Mouse (Mus musculus) thymus, postnatal 14 days (tissue): ENCODE measurements around the gene Itpkc.

Source experiments
- DNase-seq: peaks from one replicate; pipeline ENCODE4 v3.0.0; 2021

Itpkc gene

DNA sequence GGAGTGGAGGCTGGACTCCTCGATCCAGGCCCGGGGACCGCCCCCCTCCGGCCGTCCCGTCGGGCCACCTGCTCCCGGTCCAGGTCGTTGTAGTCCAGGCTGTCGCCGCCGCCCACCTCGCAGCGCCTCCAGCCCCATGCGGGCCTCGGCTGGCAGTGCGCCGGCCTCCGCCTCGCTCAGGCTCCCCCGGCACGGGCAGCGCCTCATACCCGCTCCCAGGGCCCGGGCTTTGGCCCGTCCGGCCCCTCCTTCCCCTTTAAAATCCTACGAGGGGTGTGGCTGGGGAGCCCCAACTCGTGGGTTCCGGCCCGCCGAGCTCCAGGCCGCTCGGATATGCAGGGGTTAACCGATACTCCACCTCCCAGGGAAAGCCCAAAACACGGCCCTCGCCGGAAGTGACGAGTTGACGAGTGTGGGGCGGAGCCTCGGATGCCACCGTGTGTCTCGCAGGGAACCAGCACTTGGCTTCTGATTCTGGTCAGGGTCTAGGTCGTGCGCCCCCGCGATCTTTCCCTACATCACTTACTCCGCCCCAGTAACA, at the start of gene Itpkc:
TSS of gene Itpkc (minus strand) at position 381 of the 541 bp plus-strand sequence.
- DNase-seq: peak; percentile 92

DNA sequence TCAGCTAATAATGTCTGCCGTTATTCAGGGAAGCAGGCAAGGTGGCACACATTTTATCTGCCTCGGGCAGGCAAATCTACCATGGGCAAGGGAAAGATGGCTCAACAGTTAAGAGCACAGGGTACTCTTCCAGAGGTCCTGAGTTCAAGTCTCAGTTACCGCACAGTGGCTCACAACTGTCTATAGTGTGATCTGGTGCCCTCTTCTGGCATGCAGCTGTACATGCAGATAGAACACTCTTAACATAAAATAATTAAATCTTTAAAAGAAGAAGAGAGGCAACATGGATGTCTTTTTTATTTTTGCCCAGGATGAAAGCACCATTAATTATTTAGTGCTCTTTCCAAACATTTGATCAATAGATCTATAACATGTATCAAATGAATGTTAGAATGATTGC, 48.7 kb upstream of the Itpkc start:
- peak; percentile 23 for DNase-seq

DNA sequence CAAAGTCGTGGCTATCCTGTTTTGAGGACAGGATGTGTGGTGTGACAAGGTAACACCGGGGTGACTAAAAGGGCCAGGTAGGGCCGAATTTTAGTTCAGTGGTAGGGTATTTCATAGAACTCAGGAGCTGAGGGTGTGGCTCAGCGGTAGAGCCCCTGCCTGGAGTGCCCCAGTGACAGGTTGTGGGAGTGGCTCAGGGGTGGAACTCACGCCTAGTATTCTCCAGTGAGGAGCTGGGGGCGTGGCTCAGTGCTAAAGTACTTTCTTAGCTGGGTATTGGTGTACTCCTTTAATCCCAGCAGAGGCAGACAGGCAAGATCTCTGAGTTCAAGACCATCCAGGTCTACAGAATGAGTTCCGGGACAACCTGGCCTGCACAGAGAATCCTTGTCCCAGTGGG, 47.6 kb upstream of the Itpkc start:
- DNase-seq: no peak

DNA sequence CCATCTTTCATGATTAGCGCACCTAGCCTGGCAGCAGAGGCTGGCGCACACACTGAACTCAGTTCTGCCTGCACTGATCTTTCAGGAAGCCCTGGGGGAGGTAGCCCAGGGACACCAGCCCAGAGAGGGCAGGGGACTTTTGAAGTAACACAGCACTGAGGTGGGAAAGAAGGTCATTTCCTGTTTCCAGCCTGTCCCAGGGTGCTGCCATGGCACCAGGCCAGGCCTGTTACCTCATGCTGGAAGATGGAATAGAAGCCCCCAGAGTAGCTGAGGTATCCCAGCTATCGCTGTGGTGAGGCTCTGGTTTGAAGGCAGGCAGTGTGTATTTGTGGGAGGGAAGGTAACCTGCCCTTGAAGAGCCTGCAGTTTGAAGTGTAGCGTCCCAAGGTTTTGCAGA, 46.5 kb upstream of the Itpkc start:
- no peak for DNase-seq

DNA sequence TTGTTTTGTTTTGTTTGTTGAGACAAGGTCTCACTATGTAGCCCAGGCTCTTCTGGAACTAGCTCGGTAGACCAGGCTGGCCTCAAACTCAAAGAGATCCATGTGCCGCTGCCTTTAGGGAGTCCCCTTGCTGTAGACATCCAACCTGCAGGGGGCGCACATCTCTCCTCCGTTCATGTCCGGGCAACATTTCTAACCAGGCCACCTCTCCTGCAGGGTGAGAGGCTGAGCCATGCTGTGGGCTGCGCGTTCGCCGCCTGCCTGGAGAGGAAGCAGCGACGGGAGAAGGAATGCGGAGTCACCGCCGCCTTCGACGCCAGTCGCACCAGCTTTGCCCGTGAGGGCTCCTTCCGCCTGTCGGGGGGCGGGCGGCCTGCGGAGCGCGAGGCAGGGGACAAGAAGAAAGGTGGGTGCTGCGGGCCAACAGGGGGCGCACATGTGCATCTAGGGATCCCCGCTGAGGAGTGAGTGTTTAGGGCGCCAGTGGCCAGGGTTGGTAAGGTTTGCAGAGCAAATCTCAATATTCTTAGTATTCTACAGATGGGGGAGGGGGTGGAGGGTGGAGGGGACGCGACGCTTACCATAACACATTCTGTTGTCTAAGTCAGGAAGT, 45.4 kb upstream of the Itpkc start:
- DNase-seq: peak; percentile 47

DNA sequence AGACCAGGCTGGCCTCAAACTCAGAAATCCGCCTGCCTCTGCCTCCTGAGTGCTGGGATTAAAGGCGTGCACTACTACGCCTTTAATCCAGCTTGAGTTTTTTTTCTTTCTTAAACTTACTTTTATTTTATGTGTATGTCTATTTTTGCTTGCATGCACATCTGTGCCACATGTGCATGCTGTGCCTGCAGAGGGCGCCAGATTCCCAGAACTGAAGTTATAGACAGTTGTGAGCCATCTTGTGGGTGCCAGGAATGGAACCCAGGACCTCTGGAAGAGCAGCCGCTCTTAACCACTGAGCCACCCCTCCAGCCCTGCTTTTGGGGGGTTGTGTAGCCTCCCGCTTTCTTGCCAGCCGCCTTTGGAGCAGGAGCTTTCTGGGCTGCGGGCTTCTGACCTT, 43.0 kb upstream of the Itpkc start:
- DNase-seq: no peak

DNA sequence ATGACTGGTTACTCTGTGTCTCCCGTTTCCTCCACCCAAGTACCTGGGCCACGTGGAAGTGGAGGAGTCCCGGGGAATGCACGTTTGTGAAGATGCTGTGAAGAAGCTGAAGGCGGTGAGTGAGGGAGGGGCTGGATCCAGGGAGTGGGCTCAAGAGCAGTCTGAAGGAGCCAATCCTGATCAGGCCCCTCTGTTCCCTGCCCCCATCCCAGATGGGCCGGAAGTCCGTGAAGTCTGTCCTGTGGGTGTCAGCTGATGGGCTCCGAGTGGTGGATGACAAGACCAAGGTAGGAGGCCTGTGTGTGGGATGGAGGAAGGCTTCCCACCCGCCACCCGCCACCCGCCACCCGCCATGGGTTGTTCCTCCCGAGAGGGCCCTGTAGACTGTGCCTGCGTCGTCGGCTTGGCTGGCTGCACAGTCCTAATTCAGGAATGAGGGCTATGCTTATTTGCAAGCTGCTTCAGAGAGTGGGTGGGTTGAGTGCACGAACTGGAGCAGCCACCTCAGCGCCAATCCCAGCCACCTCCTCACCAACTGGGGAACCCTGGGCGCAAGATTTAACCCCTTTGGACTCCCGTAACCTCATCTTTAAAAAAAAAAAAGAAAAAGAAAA, 38.2 kb upstream of the Itpkc start:
- DNase-seq: no peak

DNA sequence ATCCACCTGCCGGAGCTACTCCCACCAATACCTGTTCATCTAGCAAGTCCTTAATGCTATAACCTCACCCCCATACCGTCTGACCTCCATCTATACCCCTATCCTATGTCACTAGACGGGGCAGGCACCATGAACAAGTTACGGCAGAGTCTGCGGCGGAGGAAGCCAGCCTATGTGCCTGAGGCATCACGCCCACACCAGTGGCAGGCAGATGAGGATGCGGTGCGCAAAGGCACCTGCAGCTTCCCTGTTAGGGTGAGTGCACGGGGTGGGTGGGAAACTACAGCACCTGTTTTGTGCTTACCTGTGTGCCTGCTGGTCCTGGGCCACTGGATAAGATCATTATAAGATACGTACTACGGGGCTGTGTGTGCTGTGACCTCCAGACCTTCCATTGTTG, 36.3 kb upstream of the Itpkc start:
- no peak for DNase-seq

DNA sequence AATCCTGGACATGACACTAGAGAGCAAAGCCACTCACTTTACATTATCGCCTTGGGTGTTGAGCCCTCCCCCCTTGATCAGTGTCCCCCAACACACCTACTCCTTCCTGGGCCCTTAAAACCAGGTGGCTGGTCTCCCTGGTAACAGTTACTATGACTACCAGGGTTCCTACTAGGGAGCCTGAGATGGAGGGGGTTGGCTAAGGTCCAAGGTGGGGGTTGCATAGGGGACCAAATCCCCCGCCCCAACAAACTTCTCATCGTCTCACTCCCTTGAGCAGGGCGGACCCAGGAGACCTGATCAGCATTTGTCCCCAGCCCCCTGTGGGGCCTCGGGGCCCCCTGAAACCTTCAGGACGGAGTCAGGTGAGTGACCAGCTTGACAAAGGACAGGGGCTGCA, 33.4 kb upstream of the Itpkc start:
- DNase-seq: no peak

DNA sequence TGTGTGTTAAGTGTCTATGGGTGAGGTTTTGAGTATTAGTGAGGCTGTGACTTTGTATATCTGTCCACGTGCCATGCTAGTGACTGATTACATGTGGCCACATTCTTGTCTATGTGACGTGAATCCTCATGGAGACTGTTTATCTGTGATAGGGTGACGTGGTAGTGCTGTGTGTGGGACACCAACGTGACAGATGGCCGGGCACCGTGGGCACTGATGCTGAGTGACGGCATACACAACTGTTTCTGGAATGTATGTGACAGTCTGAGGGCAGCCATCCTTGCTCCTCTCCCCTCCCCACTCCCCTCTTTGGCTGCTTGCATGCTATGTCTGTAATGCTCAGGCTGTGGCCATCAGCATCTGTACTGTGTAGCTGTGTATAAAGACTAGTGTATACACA, 32.4 kb upstream of the Itpkc start:
- DNase-seq: no peak

DNA sequence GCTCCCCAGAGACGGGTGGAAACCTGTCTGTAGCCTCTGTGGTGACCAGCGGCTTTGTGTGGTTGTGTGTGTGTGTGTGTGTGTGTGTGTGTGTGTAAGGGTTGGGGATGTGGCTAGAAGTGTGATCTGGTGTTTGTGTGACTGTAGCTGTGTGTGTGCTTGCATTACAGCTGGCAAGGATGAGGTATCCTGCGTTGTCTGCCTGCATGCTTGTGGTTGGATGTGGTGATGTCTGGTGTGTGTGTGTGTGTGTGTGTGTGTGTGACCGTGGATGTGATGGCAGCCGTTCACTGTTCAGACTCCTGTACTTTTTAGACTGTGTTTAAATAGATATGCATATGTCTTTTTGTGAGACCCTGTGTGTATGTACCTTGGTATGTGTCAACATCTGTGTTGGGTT, 31.3 kb upstream of the Itpkc start:
- no peak for DNase-seq

DNA sequence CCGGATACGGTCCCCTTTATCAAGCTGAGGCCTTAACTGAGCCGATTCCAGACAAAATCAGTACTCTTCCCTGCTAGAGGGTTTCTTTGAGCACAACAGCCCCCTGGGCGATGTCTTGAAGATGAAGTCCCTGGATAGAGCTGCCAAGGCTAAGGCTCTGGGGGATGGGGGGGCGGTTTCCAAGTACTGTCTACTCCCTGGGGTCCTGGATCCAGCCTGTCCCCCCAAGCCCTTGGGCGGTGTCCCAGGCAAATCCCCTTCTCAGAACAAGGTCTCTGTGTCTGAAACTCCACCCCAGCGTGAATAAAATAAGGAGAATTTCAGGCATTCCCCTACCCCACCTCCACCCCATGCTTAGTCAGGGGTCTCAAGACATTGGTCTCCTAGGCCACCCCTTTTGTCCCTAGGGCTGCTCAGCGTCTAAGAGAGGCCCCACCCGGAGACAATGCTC, 30.8 kb upstream of the Itpkc start:
- peak; percentile 30 for DNase-seq

DNA sequence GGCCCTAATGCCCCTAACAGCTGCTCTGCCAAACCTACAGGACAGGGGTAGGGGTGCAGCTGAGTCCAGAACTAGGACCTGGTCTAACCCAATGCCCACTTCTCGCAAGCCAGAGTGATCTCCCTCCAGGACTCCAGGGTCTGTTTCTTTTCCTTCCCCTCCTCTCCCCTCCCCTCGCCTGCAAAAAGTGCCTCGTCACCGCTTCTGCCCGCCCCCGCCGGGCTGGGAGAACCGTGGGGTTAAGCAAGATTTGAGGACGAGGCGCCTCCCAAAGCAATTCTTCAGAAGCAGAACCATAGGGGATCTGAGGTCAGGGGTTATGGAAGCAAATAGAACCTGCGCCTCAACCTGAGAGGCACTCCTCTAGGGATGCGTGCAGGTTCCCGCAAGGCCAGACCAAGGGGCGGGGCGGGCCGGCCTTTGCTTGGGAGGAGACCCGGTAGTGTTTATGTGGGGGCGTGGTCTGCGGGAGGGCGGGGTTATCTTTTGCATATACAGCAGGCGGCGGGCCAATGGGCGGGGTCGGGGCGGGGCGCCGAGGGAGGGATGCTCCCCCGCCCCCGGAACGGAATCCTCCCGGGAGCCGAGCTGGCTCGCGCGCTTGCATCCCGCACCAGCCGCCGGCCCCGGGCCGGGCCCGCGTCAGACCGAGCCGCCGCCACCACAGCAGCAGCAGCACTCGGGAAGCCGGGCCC, 29.9 kb upstream of the Itpkc start, which contains the start of gene Numbl:
TSS of gene Numbl (plus strand) at position 229 of the 695 bp plus-strand sequence.
- peak; percentile 95 for DNase-seq

DNA sequence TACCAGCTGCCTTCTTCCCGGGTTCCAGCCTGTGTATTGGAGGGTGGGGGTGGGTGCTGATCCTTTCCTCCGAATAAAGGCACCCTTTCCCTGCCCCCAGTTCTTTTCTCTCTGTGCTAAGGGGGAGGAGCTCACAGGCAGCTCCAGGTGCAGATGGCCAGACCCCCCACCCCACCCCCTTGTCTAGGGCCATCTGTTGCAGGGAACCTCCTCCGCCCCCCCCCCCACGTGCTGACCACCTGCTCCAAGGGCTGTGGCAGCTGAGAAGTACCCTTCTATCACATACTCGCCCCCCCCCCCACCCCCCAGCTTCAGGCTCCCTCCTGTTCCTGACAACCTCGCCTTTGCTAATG, 29.4 kb upstream of the Itpkc start:
- no peak for DNase-seq

DNA sequence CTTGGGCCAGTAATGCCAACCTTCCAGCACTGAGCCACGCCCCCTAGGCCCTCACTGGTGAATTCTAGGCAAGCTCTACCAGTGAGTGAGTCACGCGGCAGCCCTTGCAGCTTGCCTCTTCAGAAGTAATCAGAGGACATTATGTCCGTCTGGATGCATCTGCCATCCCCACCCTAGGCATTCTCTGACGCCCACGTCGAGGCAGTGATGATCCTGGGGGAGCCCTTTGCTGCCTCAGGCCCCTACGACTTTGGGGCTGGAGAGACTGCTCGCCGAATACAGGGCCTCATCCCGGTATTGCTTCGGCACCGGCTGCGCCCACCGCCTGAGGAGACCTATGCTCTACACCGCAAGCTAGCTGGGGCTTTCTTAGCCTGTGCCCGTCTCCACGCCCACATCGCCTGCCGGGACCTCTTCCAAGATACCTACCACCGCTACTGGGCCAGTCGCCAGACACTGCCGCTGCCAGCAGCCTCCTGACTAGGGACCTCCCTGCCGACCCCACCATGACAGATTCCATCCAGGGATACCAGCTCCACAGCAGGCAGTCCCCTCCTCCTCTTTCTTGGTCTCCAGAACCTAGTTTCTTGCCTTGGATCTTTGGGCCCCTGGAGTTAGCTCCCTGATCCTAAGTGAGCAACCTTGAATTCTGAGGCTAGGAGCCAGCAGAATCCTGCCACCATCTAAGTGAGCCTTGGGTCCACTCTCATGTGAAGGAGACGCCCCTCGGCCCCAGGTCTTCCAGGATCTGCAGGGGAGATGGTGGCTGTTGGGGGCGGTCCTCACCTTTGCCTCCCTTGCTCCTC, 28.8 kb upstream of the Itpkc start:
- DNase-seq: no peak

DNA sequence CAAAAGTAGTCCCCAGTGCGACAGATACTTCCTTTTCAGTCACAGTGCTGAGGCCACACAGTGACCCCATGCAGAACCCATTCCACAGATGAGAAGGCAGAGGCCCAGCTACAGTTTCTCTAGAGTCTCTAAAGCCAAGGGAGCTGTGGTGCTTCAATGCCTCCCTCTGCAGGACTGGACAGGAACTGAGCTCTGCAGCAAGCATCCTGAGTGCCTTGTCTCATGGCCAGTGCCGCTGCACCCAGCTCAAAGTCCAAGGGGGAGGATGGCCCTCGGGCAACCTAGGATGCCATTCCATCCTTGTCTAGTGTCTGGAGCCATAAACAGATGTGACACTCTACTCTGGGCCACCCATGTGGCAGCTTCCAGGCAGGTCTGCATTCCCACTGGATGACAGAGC, 27.3 kb upstream of the Itpkc start:
- no peak for DNase-seq

DNA sequence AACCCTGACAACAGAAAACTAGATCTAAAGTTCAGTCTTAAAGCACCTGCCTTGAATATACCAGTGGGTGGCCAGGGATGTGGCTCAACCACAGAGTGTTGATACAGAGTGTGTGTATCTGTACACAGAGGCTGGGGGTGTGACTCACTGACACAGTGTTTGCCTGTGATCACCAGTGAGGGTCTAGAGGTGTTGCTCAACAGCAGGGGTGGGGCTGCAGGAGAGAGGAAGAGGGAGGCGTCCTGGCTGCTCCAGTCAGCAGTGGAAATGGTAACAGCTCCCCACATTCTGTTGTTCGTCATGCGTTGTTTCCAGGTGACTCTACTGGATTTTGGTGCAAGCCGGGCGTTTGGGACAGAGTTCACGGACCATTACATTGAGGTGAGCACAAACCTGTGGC, 23.5 kb upstream of the Itpkc start:
- no peak for DNase-seq

DNA sequence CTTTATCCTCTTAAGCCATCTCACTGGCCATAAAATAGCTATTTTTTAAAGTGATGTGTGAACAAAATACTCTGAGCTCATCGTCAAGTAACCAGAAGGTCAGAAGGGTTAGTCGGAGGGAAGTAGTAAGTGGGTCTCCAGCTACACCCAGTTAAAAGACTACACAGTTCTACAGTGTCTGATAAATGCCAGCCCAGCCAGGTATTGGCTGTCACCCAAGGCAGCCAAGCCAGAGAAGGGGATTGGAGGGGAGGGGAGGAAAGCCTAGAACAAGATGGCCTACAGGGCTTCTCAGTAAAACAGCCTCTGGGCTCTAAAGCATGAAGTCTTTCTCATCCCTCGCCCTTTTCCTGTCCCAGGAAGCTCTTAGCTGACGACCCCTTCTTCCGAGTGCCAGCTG, 21.5 kb upstream of the Itpkc start:
- no peak for DNase-seq

DNA sequence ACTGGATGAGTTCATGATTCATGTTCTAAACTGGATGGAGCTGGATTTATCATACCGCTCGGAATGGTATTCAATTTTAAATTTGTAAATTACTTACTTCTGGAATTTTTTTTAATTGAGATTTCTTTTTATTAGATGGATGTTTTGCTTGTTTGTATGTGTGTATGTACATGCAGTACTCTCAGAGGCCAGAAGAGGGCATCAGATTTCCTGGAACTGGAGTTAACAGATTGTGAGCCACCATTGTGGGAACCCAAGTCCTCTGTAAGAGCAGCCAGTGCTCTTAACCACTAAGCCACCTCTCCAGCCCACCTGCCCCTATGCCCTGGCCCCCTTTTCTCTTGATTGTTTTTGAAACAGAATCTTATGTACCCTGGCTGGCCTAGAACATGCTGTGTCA, 20.7 kb upstream of the Itpkc start:
- DNase-seq: peak; percentile 43

DNA sequence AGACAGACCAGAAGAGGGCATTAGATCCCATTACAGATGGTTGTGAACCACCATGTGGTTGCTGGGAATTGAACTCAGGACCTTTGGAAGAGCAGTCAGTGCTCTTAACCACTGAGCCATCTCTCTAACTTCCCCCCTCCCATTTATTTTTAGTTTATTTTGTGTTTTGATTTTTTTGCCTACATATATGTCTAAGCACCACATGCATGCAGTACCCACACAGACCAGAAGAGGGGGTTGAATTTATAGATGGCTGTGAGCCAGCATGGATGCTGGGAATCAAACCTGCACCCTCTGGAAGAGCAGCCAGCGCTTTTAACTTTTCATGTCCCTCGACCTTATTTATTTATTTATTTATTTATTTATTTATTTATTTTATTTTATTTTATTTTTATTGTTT, 15.6 kb upstream of the Itpkc start:
- peak; percentile 51 for DNase-seq

DNA sequence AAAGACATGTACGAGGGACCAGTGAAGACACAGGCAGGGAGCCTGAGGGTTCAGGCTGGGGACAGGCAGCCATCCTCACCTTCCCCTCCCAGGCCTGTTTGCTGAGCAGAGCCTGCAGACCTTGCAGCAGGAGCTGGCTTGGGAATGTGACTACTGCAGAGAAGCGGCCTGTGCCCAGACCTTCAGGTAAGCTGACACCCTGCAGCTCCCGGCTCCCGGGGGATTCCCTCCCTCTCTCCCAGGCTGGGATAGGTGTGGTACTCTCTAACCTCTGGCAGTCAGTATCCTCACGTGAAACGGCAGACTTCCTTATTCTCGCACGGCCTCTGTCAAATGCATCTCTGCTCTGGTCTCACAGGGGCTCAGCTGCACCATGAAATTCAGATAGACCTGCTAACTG, 14.8 kb upstream of the Itpkc start:
- no peak for DNase-seq

DNA sequence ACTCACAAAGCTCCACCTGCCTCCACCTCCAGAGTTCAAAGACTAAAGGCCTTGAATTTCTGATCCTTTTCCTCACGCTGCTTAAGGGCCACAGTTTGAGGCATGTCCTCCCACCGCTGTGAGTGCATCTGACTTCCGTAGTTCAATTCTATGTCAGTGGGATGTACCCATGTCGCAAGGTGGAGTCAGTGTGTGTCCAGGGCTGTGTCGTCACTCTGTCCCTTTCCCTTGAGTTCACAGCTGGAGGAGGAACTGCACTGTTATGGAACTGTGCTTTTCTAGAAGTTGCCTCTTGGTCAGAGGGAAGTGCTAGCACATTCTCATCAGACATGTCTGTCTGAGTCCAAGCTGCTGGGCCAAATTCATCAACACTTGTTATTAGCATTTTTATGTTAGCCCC, 10.1 kb upstream of the Itpkc start:
- DNase-seq: no peak

DNA sequence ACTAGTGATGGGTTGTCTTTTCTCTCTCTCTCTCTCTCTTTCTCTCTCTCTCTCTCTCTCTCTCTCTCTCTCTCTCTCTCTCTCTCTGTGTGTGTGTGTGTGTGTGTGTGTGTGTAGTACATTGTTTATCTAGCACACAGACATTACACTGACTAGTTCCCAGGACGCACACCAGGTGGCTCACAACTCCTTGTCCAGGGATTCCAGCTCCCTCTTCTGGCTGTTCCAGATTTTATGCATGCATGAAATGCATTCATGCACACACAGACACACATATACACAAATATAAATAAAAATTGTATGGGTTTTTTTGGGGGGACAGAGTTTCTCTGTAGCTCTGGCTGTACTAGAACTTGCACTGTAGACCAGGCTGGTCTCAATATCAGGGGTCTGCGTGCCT, 9.1 kb upstream of the Itpkc start:
- no peak for DNase-seq
